Mouse (Mus musculus): ENCODE measurements around the gene Supt5.

DNA sequence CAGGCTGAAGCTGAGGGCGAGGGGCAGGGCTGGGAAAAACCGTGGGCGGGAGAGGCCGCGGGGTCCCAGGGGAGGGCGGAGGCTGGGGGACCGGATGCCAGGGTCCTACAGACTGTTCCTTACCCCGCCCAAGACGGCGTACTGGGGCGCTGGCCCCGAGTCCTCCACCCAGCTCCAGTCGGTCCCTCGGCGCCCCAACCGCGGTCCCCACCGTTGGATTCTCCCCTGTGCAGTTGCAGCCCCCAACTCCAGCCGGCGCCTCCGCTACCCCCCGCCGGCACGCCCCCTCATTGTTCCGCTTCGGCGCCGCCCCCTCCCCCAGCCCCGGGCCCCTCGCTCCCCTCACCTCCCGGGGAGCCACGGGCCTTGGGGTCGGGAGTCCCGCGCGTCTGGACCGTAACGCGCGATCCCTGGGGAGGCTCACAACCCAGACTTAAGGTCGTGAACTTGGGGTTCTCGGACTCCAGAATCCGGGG lies 33.0 kb upstream of the Supt5 start:
- TF ChIP-seq CTCF (IDR thresholded peaks at IDR 0.05; ENCODE audit: extremely low read depth, insufficient read depth, insufficient read length, insufficient replicate concordance) = no peak
- peak; percentile 32; the same call in 1 of the 2 replicates for TF ChIP-seq POLR2A (IDR thresholded peaks at IDR 0.05; ENCODE audit: low read depth, low read length)
